Mouse (Mus musculus) midbrain, embryonic 10.5 days (tissue): Measurements from ENCODE around the gene Astl. TPM values are rescaled to one million over a fixed set of nuclear protein-coding genes. Genes with fewer than 3 reads are reported as not detected.

Source experiments
- DNase-seq: peaks from one replicate; pipeline ENCODE4 v3.0.0-alpha.2; 2017; ENCODE audit warnings: low spot score
- H3K27ac ChIP-seq: fragments of 300-500 bp; sonication (generic); replicated peaks from 2 replicates; pipeline ENCODE4 v1.5.1; 2016; ENCODE audit warnings: mild to moderate bottlenecking
- H3K27me3 ChIP-seq: fragments of 300-500 bp; sonication (generic); 2 replicates; pipeline ENCODE4 v1.6.1; 2016; ENCODE audit warnings: low read depth, mild to moderate bottlenecking; ENCODE audit not compliant: poor library complexity, severe bottlenecking
- H3K36me3 ChIP-seq: fragments of 300-500 bp; sonication (generic); 2 replicates; pipeline ENCODE4 v1.6.1; 2016; ENCODE audit warnings: mild to moderate bottlenecking, moderate library complexity
- H3K4me1 ChIP-seq: fragments of 300-500 bp; sonication (generic); 2 replicates; pipeline ENCODE4 v1.6.1; 2016
- H3K4me3 ChIP-seq: fragments of 300-500 bp; sonication (generic); 2 replicates; pipeline ENCODE4 v1.5.1; 2016; ENCODE audit warnings: mild to moderate bottlenecking, moderate library complexity
- H3K9me3 ChIP-seq: fragments of 300-500 bp; sonication (generic); replicated peaks from 2 replicates; pipeline ENCODE4 v1.6.1; 2016; ENCODE audit warnings: mild to moderate bottlenecking
- WGBS: fragments of 180-500 bp; shearing (Covaris S2); methylation state at CpG from one replicate; pipeline ENCODE4 v1.1.7; 2016; 5-methylcytosine and 5-hydroxymethylcytosine counted together
- polyA plus RNA-seq: library from polyadenylated mRNA; unstranded; fragments of >200 nt; fragmentation: Nextera tagmentation; extraction: Ambion mirVana; gene quantifications from 2 replicates; pipeline ENCODE4 v1.2.1, GENCODE M21; 2016

The Astl gene
- polyA plus RNA-seq, 1 experiment from 2014 or later: not detected

GRCm38 (mm10) chr2:127347147-127347985, 8.9 kb downstream of the Astl start:
- Histone ChIP-seq H3K4me3 (no peak overlapping the region), H3K27me3 (no peaks in the 10 kb centered on the region), H3K36me3 (no peaks in the 10 kb centered on the region), H3K9me3 (no peaks in the 10 kb centered on the region), H3K27ac (no peak overlapping the region), H3K4me1 (no peaks in the 10 kb centered on the region)
- DNase-seq: no peak
- WGBS: 82% methylated on average over 13 of the region's 13 CpGs

GRCm38 (mm10) chr2:127353881-127354280, 15.4 kb downstream of the Astl start:
- WGBS: 87% methylated on average over 4 of the region's 4 CpGs
- no peak overlapping the region for H3K4me3 ChIP-seq

GRCm38 (mm10) chr2:127362459-127363281, 24.2 kb downstream of the Astl start, which contains the start of gene Adra2b:
Gene Adra2b (plus strand): TSS chr2:127363208.
- Histone ChIP-seq H3K27ac (no peak within 1 kb of the TSS; the same call in 1 of the 2 replicates), H3K4me3 (peak within 1 kb of the TSS; percentile 59), H3K27me3 (peaks cover 73% of the 10 kb centered on the region), H3K36me3 (no peaks in the 10 kb centered on the region), H3K4me1 (peaks cover 17% of the 10 kb centered on the region), H3K9me3 (no peaks in the 10 kb centered on the region)
- under 1% methylated on average over 49 of the region's 49 CpGs for WGBS
- peak; percentile 80 for DNase-seq

More at GRCm38 (mm10) chr2:127353881-127354280, 15.4 kb downstream of the Astl start:
- H3K9me3 ChIP-seq: no peaks in the 10 kb centered on the region
- peaks cover 5% of the 10 kb centered on the region; the same call in 1 of the 2 replicates for H3K27me3 ChIP-seq
- H3K36me3 ChIP-seq: no peaks in the 10 kb centered on the region
- no peak overlapping the region for H3K27ac ChIP-seq
- DNase-seq: no peak
- H3K4me1 ChIP-seq: no peaks in the 10 kb centered on the region

- H3K4me1 ChIP-seq: peaks cover 17% of the 10 kb centered on the region
- WGBS: 2% methylated on average over 28 of the region's 28 CpGs
- H3K27ac ChIP-seq: no peak overlapping the region; the same call in 1 of the 2 replicates
- no peaks in the 10 kb centered on the region for H3K36me3 ChIP-seq
- peaks cover 79% of the 10 kb centered on the region for H3K27me3 ChIP-seq
- no peak for DNase-seq
- no peaks in the 10 kb centered on the region for H3K9me3 ChIP-seq
- peak overlapping the region; percentile 59 for H3K4me3 ChIP-seq
These were observed 24.8 kb downstream of the Astl start for GRCm38 (mm10) chr2:127363282-127363652.

- H3K4me1 ChIP-seq: peaks cover 17% of the 10 kb centered on the region
- H3K27ac ChIP-seq: no peak overlapping the region
- no peaks in the 10 kb centered on the region for H3K36me3 ChIP-seq
- H3K9me3 ChIP-seq: no peaks in the 10 kb centered on the region
- 8% methylated on average over 20 of the region's 20 CpGs for WGBS
- peaks cover 79% of the 10 kb centered on the region for H3K27me3 ChIP-seq
- H3K4me3 ChIP-seq: peak overlapping the region; percentile 59
- DNase-seq: no peak
These were observed 25.3 kb downstream of the Astl start for GRCm38 (mm10) chr2:127363696-127364095.

- Histone ChIP-seq H3K27ac (no peak overlapping the region), H3K4me1 (peaks cover 17% of the 10 kb centered on the region), H3K4me3 (peak overlapping the region; percentile 59), H3K27me3 (peaks cover 78% of the 10 kb centered on the region), H3K36me3 (no peaks in the 10 kb centered on the region), H3K9me3 (no peaks in the 10 kb centered on the region)
- WGBS: 23% methylated on average over 8 of the region's 8 CpGs
- no peak for DNase-seq
These were observed 26.0 kb downstream of the Astl start for GRCm38 (mm10) chr2:127364452-127364851.

GRCm38 (mm10) chr2:127367126-127367820, 28.8 kb downstream of the Astl start:
- no peak for DNase-seq
- H3K4me1 ChIP-seq: peaks cover 29% of the 10 kb centered on the region
- peaks cover 57% of the 10 kb centered on the region for H3K27me3 ChIP-seq
- H3K36me3 ChIP-seq: no peaks in the 10 kb centered on the region
- WGBS: 78% methylated on average over 10 of the region's 10 CpGs
- H3K9me3 ChIP-seq: no peaks in the 10 kb centered on the region
- H3K4me3 ChIP-seq: no peak overlapping the region
- H3K27ac ChIP-seq: no peak overlapping the region

- Histone ChIP-seq H3K4me1 (peaks cover 12% of the 10 kb centered on the region), H3K27me3 (peaks cover 32% of the 10 kb centered on the region), H3K36me3 (no peaks in the 10 kb centered on the region), H3K27ac (0 out of 2 replicates have a peak overlapping the region, but pooled peaks have one; percentile 69), H3K9me3 (no peaks in the 10 kb centered on the region), H3K4me3 (no peak overlapping the region)
- 73% methylated on average over 5 of the region's 5 CpGs for WGBS
- DNase-seq: no peak
These were observed 31.4 kb downstream of the Astl start for GRCm38 (mm10) chr2:127369703-127370376.

GRCm38 (mm10) chr2:127370561-127371483, 32.4 kb downstream of the Astl start:
- peaks cover 13% of the 10 kb centered on the region for H3K4me1 ChIP-seq
- H3K27me3 ChIP-seq: peaks cover 22% of the 10 kb centered on the region
- no peaks in the 10 kb centered on the region for H3K9me3 ChIP-seq
- H3K36me3 ChIP-seq: no peaks in the 10 kb centered on the region
- WGBS: 57% methylated on average over 9 of the region's 9 CpGs
- peak overlapping the region; percentile 69 for H3K27ac ChIP-seq
- H3K4me3 ChIP-seq: 0 out of 2 replicates have a peak overlapping the region, but pooled peaks have one; percentile 1
- no peak for DNase-seq

GRCm38 (mm10) chr2:127371484-127371861, 33.0 kb downstream of the Astl start:
- Histone ChIP-seq H3K9me3 (no peaks in the 10 kb centered on the region), H3K4me3 (no peak overlapping the region), H3K27ac (peak overlapping the region; percentile 69; the same call in 1 of the 2 replicates), H3K36me3 (no peaks in the 10 kb centered on the region), H3K4me1 (peaks cover 16% of the 10 kb centered on the region), H3K27me3 (peaks cover 15% of the 10 kb centered on the region)
- WGBS: 50% methylated on average over 1 of the region's 1 CpGs
- DNase-seq: no peak

GRCm38 (mm10) chr2:127372082-127372481, 33.6 kb downstream of the Astl start:
- Histone ChIP-seq H3K4me1 (peaks cover 16% of the 10 kb centered on the region), H3K27ac (no peak overlapping the region), H3K36me3 (no peaks in the 10 kb centered on the region), H3K27me3 (0 out of 2 replicates have a peak, but pooled peaks cover 9% of the 10 kb centered on the region), H3K4me3 (no peak overlapping the region), H3K9me3 (no peaks in the 10 kb centered on the region)
- WGBS: 83% methylated on average over 2 of the region's 2 CpGs
- no peak for DNase-seq
